Mouse (Mus musculus) WW6 (cell line): ENCODE data around the gene Elmsan1.

Experiments
- DNase-seq: peaks from one replicate; pipeline ENCODE4 v3.0.0-alpha.2; 2013; ENCODE audit warnings: low read depth, low spot score

The Elmsan1 gene

DNA sequence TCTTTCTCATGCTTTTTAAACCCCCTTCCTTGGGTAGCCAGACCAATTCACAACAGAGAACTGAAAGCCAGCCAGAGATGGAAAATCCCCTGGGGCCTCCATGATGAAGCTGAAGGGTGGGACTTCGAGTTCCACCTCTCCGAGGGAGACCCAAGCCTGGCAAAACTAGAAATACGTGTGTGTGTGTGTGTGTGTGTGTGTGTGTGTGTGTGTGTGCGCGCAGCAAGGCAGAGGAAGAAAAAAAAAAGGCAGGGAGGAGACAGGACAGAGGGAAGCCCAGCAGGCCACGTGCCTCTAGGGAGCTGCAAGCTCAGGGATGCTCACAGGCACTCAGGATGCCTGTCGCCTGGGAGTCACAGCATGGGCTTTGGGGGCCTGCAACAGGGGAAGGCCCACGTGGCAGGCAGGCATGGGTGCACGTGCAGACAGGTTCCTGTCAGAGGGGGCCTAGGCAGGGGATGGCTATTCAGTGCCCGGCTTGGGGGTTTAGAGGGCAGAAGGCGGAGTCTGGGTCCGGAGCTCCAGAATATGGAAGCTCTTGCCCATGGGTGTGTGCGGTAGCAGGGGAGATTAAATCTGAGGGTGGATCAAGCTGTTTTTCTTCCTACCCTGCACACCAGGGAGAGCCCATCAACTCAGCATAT is 42.4 kb downstream of the Elmsan1 start:
- no peak for DNase-seq

DNA sequence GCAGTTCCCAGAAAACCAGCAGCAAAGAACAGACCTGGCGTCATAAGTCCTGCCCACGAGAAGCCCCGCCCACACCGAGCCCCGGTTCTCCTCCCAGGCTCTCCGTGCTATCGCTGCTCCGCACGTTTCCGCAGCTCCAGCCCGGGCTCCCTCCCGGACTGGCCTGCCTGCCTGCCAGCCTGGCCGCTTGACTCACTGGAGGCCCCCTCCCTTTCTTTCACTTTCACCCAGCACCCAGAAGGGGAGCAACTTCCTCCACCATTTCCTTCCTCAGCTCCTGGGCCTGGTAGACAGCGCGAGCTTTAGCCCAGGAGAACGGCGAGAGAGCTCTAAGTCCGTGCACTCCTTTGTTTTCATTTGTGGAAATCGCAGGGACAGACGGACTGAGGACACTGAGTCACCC is 43.0 kb downstream of the Elmsan1 start:
- DNase-seq, result no peak

DNA sequence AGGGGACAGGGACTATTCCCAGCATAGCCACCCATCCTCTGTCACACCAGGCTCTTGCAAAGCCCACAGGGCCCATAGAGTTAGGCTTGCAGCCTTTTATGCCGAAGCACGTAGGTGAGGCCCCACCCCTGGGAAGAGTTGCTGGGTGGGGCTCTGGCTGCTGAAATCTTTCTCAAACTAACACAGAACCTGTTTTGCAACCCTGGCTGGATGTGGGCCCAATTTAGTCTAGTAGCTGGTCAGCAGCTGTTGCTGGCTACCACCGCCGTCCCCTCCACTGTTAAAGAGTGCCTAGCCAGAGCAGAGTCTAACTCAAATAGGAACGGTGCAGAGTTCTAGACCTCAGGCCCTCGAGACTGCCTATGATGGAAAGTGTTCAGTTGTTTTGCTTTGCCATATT is 43.8 kb downstream of the Elmsan1 start:
- no peak for DNase-seq

DNA sequence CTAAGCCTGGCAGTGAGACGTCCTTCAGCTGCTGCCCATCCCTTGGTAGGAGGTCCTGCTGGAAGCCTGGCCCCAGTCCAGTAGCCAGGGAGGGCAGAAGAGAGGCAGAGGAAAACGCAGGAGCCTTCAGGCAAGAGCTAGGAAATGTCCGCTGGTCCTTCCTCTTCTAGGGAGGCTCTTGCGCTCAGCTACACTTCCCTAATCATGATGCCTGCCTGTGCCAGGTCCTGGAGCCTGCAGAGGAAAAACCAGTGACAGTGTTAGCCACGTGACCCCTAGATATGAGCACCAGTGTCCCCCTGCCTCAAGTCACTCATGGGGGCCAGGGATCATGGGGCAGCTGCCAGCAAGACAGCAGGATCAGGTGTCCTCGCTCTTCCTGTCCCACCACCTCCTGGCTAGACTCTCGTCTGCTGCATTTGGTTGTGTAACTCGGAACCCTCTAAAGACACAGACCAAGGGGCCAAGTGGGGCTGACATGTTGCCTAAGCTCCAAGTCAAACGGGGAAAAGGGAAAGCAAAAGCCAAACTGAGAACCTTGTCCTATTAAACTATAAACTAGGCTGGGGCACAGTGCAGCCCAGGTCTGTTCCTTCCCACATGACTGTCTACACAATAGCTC is 44.4 kb downstream of the Elmsan1 start:
- DNase-seq, result no peak

DNA sequence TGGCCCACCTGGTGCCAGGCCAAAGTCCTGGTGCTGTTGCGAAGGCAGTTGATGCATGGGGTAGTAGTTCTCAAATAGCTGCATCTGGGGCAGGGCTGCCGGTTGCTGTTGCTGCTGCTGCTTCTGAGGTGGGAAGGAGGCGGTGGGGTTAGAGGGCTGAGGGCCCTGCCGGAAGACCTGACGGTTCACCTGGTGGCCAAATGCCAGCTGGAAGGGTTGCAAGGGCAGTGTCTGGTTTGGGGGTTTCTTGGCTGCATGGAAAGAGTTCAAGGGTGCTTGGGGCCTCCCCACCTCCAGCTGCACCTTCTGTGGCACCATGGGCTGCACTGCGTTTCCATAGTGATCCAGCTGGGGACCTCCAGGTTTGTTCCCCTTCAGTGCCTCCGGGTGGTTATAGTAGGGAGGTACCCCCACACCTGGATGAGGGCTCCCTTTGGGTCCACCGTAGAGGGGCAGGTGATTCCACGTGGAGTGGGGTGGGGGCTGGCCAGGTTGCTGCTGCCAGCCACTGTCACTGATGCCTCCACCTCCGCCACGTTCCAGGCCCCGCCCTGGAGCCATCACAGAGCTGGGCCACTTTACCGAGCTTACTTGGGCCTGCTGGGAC is 45.3 kb downstream of the Elmsan1 start:
- DNase-seq, result no peak

DNA sequence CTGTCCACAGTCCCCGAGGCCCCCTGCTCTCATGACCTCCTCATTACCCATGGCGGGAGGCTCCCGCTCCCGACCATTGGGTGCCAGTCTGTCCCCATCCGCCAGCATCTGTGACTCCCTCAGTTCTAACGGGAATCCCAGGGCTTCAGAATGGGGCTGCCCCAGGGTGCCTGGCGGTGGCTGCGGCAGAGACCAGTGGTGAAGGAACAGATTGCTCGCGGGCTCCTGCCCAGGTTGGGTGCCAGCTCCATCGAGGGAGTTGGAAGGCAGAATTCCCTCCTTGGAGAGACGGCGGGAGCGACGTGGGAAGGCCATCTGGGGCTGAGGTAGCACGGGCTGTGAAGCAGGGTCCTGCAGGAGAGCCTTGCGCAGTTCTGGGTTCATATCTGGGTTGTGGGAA is 45.8 kb downstream of the Elmsan1 start:
- no peak for DNase-seq

DNA sequence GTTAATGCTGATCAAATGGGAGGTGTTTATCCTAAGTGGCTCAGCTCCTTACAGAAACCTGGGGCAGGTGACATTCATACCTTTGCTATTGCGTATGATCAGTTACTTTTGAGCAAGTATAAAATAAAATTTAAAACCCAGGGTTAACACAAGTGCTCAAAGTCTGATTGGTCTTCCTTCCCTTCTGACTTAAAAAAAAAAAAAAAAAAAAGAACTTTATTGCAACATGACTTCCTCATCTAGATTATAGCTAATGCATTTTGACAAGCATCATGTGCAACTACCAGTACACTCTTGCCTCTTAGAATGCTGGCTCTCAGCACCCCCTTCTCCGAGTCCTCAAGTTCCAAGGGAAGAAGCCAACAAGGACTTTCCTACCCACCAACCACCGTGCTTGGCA is 46.5 kb downstream of the Elmsan1 start:
- DNase-seq, result no peak

DNA sequence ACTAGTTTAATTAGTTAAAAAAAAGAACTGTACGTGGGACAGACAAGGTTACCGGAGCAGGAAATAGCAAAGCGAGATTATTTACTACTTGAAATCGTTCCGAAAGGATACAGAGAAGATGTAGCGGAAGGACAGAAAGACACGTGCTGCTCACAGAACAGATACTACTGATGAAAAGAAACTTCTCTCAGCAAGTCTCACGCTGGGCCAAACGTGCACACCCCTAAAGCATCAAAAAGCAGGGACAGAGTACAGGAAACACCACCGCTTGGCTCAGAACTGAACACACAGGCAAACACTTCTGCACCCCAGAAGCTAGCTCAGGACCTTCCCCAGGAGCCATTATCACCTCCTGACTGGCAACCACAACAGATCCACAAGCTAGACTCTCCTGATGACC is 48.1 kb downstream of the Elmsan1 start:
- DNase-seq, result no peak

DNA sequence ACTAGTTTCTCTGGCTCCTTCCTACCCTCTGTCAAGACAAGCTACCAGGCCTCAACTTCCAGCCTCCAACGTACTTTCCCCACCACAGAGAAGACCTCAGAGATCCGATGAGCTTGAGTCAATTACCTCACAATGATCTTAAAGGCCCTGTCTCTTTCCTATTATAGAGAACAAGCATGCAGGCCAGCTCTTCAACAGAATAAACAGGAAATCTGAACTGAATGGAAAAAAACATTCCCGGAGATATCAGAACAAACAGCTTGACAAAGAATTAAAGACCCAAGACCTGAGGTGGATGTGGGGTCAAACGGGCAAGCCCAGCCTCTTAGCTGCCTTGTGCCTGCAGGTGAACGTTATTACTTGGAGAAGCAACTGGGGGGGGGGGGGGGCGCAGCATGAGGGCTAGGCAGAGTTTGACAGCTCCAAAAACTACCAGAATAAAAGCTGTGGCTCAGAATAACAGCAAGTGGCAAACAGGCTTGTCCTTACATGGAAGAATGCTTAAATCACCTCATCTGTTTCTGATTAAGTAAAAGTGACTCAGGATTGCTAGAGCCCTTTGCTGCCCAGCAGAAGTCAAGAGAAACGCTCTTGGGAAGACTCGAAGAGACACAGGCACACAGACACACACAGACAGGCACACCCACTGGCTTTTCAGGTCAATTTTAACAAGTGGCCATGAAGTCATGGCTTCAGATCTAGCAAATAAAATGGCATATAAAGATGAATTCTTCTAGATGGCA is 52.9 kb downstream of the Elmsan1 start:
- DNase-seq, result no peak

DNA sequence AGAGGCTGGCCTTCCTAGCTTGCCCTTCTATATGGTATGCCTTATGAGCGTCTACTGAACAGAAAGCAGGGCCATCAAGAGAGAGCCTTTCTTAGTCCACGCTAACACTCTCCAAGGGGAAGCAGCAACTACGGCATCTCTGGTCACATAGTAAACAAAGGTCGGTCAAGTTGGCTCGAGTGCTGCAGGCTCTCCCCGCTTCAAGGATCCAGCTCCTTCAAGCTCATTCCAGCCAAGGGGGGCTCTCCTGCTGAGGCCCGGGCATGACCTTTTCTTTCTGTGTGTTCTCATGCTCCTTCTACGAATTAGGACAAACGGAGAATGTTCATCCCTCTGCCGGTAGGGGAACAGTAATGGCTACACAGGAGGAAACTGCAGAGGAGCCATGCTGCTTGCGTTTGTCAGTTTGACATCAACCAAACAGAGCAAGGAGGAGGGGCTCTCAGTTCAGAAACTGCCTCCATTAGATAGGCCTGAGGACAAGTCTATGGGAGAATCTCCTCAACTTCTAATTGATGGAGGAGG is 55.0 kb downstream of the Elmsan1 start:
- DNase-seq, result no peak

DNA sequence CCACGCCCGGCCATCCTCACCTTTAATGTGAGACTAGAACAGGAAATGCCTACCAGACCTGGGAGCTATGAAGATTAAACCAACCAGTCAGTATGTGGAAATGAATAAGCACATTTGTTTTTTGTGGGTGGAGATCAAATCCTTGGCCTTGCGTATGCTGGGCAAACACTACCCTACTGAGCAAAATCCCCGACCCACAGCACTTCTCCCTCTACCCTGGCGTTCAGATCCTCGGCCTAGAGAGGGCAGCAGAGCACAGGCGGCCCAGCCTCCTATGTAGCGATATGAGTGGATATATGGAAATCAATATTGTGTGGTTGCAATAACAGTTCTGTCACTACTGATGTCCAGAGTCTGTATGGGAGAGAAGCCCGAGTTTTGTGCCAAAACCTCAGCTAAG is 55.5 kb downstream of the Elmsan1 start:
- no peak for DNase-seq

DNA sequence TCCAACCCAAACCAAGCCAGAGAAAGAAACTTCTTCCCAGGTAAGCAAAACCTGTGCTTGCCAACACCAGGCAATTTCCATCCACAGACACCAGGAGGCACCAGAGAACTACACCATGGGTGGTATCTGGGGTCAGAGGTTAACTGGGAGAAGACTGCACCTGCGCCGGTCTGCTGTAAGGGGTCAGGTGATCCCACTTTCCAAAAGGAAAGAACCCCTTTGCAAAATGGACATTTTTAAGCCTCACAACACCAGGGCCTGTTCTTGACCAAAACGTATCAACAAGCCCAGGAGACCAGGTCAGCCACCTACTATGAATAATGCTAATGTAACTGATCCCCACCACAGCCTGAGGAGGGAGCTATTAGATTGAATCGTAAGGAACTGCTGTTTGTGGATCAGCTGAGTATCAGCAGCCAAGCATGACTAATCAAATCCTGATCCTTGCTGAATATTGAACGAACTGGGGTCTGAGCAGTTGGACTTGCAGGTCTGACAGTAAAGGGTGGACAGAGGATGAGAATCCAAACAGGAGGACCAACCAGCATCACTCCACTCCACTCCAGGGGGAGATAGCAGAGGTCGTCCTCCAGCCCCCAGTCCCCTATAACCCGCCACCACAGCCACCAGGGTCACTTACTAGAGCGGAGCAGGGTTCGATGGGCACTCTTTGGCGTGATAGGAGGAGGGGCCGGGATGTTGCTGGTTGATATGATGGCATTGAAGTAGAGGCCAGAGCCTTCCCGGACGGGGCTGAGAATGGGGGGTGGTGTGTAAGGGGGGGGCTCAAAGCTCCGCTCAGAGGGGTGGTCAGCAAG is 56.9 kb downstream of the Elmsan1 start:
- DNase-seq, result no peak

DNA sequence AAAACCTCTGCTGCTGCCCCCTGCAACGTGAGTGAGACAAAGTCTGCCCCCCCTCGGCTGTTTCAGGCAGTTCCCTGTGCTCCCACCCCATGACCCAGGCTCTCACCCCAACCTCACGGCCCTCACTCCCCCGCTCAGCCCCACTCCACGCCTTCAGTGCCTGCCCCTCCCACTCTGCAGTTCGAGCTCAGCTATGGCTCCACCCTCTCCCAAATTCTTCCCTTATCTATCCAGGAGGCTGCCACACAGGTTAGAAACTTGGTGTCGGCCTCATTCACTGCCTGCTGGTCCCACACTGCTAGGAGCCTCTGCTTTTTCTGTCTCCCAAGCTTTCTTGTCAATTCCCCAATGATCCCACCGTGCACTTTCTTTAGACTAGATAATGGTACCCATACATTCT is 57.6 kb downstream of the Elmsan1 start:
- DNase-seq, result no peak

DNA sequence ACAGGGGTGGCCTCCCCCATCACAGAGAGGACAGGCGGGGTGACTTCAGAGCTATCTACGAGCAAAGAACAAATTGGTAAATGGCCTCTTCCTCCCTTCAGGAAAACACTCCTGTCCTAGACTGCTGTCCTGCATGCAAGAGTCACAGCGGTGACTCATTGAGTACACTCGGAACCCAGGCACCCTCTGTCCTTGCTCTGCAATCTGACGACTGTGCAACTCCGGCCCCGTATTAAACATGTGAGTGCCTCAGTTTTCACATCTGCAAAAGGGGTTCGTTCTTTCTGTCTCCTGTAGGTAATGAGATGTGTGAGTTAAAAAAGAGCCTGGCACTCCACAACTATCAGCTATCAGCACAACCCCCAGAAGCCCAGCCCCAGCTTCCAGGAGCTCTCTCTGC is 58.2 kb downstream of the Elmsan1 start:
- DNase-seq, result no peak

DNA sequence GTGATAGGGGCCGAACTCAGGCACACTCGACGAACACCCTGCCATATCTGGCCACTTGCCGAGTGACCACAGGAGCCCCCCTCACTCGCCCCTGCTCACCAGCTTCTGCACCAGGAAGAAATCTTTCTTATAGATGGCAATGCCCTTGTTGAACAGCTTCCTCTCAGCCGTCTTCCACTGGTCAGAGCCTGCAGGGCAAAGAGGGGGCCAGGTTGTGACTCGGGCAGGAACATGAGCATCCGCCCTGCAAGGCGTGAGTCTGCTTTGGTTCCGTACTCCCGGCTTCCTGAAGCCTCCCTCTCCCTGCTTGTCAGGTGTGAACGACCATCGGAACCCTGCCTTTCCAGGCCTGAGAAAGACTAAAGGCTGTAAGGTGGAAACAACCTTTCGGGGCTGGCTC is 60.5 kb downstream of the Elmsan1 start:
- no peak for DNase-seq

DNA sequence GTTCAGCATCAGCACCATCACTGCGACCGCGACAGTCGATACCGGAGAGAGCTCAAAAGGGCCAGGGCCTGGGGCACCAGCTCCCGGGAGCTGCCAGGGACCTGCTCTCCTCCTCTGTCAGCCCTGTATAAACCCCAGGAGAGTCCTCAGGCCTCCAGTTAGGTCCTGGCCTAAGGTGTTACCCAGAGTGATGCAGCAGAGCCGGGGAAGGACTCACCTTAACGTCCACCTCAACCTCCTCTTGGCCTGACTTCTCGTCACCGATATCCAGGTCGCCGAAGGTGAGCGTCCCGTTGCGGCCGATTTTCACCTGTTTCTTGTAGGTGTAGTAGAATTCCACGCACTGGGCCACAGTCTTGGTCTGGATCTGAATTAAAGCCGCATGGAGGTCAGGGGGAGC is 62.5 kb downstream of the Elmsan1 start:
- no peak for DNase-seq

DNA sequence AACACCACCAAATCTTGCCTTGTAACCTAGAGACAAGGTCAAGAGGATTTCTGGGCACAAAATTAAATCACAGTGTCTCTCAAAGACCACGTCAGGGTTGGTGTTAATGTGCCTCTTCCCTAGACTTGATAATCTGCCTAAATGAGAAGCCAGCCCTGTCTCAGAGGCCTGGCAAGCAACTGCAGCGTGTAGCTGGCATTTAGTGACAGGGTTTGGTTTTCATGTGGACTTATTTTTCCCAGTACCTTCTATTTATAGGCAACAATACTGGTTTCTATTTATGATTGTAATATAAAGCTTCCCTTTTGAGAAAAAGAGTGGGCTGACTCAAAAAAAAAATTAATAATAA is 63.2 kb downstream of the Elmsan1 start:
- no peak for DNase-seq

DNA sequence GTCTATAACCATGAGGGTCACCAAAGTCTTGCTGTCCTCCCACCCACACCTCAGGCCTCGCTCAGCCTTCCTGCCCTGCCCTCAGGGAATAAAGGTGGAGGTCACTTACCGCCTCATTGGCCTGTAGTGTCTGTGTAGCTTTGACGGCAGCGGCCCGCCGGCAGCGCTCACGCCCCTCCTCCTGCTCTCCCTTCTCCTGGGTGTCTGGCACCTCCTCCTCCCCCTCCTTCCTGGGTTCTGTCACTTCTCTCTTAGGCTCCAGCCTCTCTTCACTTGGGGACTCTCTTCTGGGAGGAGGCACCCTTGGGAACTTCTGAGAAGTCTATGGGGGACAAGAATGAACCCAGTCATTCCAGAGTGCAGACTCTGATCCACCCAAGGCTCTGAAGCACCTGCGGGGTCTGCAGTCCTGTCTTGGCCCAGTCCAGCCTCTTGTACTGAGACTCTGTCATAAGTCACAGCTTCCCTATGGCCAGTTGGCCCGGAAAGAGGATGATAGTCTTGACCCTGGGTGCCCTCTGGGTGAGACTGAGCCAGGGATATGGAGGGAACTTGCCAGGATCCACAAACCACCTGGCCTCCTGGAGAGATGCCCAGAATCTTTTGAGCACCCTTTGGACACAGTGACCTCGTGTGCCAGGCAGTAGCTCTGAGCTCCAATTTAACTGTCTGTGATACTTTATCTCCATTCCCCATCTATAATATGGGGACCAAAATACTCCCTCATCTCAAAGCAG is 63.7 kb downstream of the Elmsan1 start:
- no peak for DNase-seq

DNA sequence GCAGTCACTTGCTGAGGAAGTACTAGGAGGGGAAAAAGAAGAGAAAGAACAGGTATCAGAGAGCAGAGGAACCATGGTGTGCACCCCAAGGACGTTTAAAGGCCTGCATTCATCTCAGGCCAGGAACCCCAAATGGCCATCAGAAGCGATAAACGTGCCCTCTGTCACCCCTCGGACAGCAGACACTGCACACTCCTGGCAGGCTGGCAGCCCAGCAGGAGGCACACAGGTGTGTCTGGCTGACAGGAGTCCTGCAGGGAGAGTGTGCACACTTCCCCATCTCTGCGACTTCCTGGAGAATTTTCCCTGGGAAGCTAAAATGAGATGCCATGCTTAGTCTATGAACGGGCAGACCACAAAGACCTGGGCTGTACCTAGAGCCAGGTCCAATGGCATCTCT is 65.3 kb downstream of the Elmsan1 start:
- no peak for DNase-seq

DNA sequence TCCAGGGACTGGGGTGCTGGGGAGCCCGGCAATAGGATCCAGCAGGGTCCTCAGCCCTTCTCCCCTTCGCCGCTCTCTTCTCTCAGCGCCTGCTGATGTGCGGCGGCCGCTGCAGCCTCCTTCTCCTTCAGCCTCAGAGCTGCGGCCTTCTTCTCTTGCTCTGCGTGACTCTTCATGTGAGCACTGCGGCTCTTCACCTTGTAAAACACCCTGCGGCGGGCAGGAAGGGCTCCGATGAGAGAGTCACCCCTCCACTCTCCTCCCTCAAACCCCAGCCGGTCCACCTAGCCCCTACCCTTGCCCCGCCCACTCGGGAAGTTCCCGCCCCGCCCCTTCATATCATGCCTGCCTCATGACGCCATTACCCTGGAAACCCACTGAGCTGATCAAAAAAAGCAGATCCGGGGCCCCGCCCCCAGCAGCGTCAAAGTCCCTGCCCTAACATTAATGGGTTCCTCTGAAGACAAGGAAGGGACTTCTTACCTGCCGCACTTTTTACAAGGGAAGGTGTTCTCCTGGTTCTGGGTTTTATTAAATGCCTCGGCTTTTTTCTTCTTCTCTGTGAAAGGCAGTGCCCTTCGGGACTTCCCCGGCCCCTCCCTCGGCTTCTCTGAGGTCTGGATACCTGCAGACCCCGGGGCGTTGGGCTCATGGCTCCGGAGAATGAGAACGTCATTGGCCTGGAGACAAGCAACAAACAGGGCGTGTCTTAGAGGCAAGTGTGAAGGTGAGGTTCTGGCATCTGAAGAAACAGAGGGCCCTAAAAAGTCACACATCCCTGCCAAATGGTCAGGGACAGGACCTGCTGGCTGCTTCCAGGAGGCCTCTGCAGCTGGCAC is 66.1 kb downstream of the Elmsan1 start:
- DNase-seq, result no peak
